Comparison of ENCODE assay signal across 1 mouse cellular context in genomic region chr16:33056095-33056785, GRCm38 (mm10).
TF ChIP-seq lines count a peak whose summit lies in the region.

TSS of gene Iqcg (minus strand) at chr16:33056218.
TSS of gene Rpl35a (plus strand) at chr16:33056453.

TF ChIP-seq in CH12.LX, 34 proteins besides CTCF, POLR2A, EP300 and RAD21 (continued from another document):
- peak; percentile 100 for TF ChIP-seq SIN3A (IDR thresholded peaks at IDR 0.05; ENCODE audit: low read length)
- peak; percentile 93 for TF ChIP-seq HCFC1 (IDR thresholded peaks at IDR 0.05; ENCODE audit: low read depth, low read length)
- TF ChIP-seq MAFK (IDR thresholded peaks at IDR 0.05; ENCODE audit: insufficient replicate concordance, low read length): no peak
- no peak for TF ChIP-seq USF2 (conservative IDR thresholded peaks at IDR 0.05; ENCODE audit: low read depth, low read length)
- TF ChIP-seq PAX5 (IDR thresholded peaks at IDR 0.05; ENCODE audit: low read length): no peak
- TF ChIP-seq MAX (IDR thresholded peaks at IDR 0.05; ENCODE audit: low read length): peak; percentile 100
- peak; percentile 99 for TF ChIP-seq MYC (IDR thresholded peaks at IDR 0.05; ENCODE audit: low read depth, low read length)
- TF ChIP-seq SMC3 (IDR thresholded peaks at IDR 0.05; ENCODE audit: low read depth, low read length): no peak
- TF ChIP-seq RCOR1 (conservative IDR thresholded peaks at IDR 0.05; ENCODE audit: low read depth, low read length): no peak
- peak; percentile 71 for TF ChIP-seq NRF1 (IDR thresholded peaks at IDR 0.05; ENCODE audit: low read depth, low read length)
- no peak for TF ChIP-seq JUND (conservative IDR thresholded peaks at IDR 0.05; ENCODE audit: low read depth, low read length)
- no peak; the same call in 1 of the 2 replicates for TF ChIP-seq GABPA (IDR thresholded peaks at IDR 0.05; ENCODE audit: insufficient replicate concordance, low read depth, low read length)
- no peak for TF ChIP-seq ETS1 (conservative IDR thresholded peaks at IDR 0.05; ENCODE audit: low read depth, low read length)
- peak; percentile 90; the same call in 1 of the 2 replicates for TF ChIP-seq TBP (conservative IDR thresholded peaks at IDR 0.05; ENCODE audit: low read depth, low read length)
- TF ChIP-seq USF1 (IDR thresholded peaks at IDR 0.05; ENCODE audit: low read depth, low read length): no peak
- no peak; the same call in 1 of the 2 replicates for TF ChIP-seq IRF4 (IDR thresholded peaks at IDR 0.05; ENCODE audit: low read depth, low read length)
- no peak for TF ChIP-seq ZC3H11A (IDR thresholded peaks at IDR 0.05; ENCODE audit: low read depth, low read length)
- TF ChIP-seq ZKSCAN1 (IDR thresholded peaks at IDR 0.05; ENCODE audit: borderline replicate concordance, low read depth, low read length): no peak
- peak; percentile 99 for TF ChIP-seq MXI1 (IDR thresholded peaks at IDR 0.05; ENCODE audit: low read depth, low read length)
- no peak for TF ChIP-seq CHD1 (IDR thresholded peaks at IDR 0.05; ENCODE audit: low read depth, low read length)
- TF ChIP-seq E2F4 (IDR thresholded peaks at IDR 0.05; ENCODE audit: insufficient replicate concordance, low read depth, low read length): peak; percentile 92; the same call in 1 of the 2 replicates
- TF ChIP-seq NELFE (IDR thresholded peaks at IDR 0.05; ENCODE audit: low read depth, low read length): peak; percentile 99
- peak; percentile 65; the same call in 1 of the 2 replicates for TF ChIP-seq UBTF (IDR thresholded peaks at IDR 0.05; ENCODE audit: low read depth, low read length)
- TF ChIP-seq ELF1 (IDR thresholded peaks at IDR 0.05; ENCODE audit: low read depth, low read length): peak; percentile 87
- TF ChIP-seq BHLHE40 (IDR thresholded peaks at IDR 0.05; ENCODE audit: low read depth, low read length): no peak
- peak; percentile 93; the same call in 1 of the 2 replicates for TF ChIP-seq KAT2A (IDR thresholded peaks at IDR 0.05; ENCODE audit: insufficient replicate concordance, low read length)
- TF ChIP-seq CHD2 (IDR thresholded peaks at IDR 0.05; ENCODE audit: low read length): no peak
- peak; percentile 83 for TF ChIP-seq MEF2A (IDR thresholded peaks at IDR 0.05; ENCODE audit: borderline replicate concordance, low read depth, low read length)
- no peak for TF ChIP-seq JUN (IDR thresholded peaks at IDR 0.05; ENCODE audit: insufficient read depth, low read depth, low read length)
